Mouse (Mus musculus) neural tube, embryonic 12.5 days (tissue): ENCODE data around the gene Tmem208. TPM values are rescaled to one million over a fixed set of nuclear protein-coding genes. Genes with fewer than 3 reads are reported as not detected.

Experiments used
- ATAC-seq: fragments of 200-750 bp; cut with Nextera tagmentation; 2 replicates; pipeline ENCODE4 v1.8.0; 2017; ENCODE audit warnings: low read depth, mild to moderate bottlenecking, moderate TSS enrichment, moderate library complexity; ENCODE audit not compliant: low FRiP score
- H3K27ac ChIP-seq: fragments of 300-500 bp; sonication (generic); 2 replicates; pipeline ENCODE4 v1.5.1; 2016
- H3K27me3 ChIP-seq: fragments of 300-500 bp; sonication (generic); replicated peaks from 2 replicates; pipeline ENCODE4 v1.6.1; 2016; ENCODE audit warnings: mild to moderate bottlenecking
- H3K36me3 ChIP-seq: fragments of 300-500 bp; sonication (generic); 2 replicates; pipeline ENCODE4 v1.6.1; 2016; ENCODE audit warnings: mild to moderate bottlenecking
- H3K4me1 ChIP-seq: fragments of 300-500 bp; sonication (generic); 2 replicates; pipeline ENCODE4 v1.6.1; 2016
- H3K4me2 ChIP-seq: fragments of 300-500 bp; sonication (generic); replicated peaks from 2 replicates; pipeline ENCODE4 v1.6.1; 2016; ENCODE audit warnings: mild to moderate bottlenecking
- H3K4me3 ChIP-seq: fragments of 300-500 bp; sonication (generic); 2 replicates; pipeline ENCODE4 v1.5.1; 2016
- H3K9ac ChIP-seq: fragments of 300-500 bp; sonication (generic); 2 replicates; pipeline ENCODE4 v1.6.1; 2016; ENCODE audit warnings: mild to moderate bottlenecking
- H3K9me3 ChIP-seq: fragments of 300-500 bp; sonication (generic); 2 replicates; pipeline ENCODE4 v1.6.1; 2016; ENCODE audit warnings: mild to moderate bottlenecking
- WGBS: fragments of 180-500 bp; shearing (Covaris S2); methylation state at CpG from one replicate; pipeline ENCODE4 v1.1.7; 2016; 5-methylcytosine and 5-hydroxymethylcytosine counted together
- polyA plus RNA-seq: library from polyadenylated mRNA; unstranded; fragments of >200 nt; fragmentation: Nextera tagmentation; extraction: Ambion mirVana; gene quantifications from 2 replicates; pipeline ENCODE4 v1.2.1, GENCODE M21; 2016

Tmem208 gene
- polyA plus RNA-seq, 1 experiment from 2014 or later = 112 TPM

DNA sequence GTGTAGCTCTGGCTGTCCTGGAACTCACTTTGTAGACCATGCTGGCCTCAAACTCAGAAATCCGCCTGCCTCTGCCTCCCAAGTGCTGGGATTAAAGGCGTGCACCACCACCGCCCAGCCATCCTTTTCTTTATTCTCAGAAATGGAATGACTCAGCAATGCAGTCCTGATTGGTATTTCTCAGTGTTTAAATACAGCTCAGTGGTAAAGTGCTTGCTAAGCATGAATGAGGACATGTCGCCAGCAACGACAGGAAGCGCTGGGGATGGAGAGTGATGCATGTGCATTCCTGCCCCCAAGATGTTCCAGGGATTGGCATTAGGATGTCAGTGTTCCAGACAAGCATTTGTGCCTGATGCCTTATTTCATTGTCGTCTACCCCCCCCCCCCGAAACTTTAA is 22.8 kb upstream of the Tmem208 start:
- Histone ChIP-seq H3K9ac (no peak overlapping the region), H3K4me3 (no peak overlapping the region), H3K27me3 (no peaks in the 10 kb centered on the region), H3K27ac (no peak overlapping the region), H3K4me2 (no peak overlapping the region), H3K4me1 (peaks cover 20% of the 10 kb centered on the region), H3K36me3 (peaks cover 71% of the 10 kb centered on the region), H3K9me3 (no peaks in the 10 kb centered on the region)
- WGBS = 84% methylated on average over 8 of the region's 8 CpGs
- ATAC-seq = no peak

DNA sequence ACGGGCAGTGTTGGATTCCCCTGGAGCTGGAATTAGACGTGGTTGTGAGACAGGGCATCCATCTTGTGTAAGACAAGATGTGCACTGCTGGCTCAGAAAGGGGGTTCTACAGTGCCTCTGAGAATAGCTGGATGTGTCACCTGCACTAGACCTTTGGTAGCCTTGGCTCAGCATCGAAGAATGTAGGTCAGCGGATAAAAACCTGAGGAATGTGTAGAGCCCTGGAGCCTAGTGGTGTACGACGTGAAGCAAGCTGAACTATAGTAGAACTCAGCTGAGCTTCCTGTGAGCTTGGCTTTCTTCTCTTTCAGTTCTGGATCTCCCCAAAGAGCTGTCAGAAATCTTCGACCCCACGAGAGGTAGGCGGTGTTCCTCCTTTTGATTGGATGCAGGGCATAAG is 22.3 kb upstream of the Tmem208 start:
- Histone ChIP-seq H3K27ac (no peak overlapping the region), H3K4me2 (no peak overlapping the region), H3K4me1 (peaks cover 16% of the 10 kb centered on the region), H3K9ac (no peak overlapping the region), H3K36me3 (peaks cover 76% of the 10 kb centered on the region), H3K9me3 (no peaks in the 10 kb centered on the region), H3K27me3 (no peaks in the 10 kb centered on the region), H3K4me3 (no peak overlapping the region)
- 91% methylated on average over 9 of the region's 9 CpGs for WGBS
- no peak for ATAC-seq

DNA sequence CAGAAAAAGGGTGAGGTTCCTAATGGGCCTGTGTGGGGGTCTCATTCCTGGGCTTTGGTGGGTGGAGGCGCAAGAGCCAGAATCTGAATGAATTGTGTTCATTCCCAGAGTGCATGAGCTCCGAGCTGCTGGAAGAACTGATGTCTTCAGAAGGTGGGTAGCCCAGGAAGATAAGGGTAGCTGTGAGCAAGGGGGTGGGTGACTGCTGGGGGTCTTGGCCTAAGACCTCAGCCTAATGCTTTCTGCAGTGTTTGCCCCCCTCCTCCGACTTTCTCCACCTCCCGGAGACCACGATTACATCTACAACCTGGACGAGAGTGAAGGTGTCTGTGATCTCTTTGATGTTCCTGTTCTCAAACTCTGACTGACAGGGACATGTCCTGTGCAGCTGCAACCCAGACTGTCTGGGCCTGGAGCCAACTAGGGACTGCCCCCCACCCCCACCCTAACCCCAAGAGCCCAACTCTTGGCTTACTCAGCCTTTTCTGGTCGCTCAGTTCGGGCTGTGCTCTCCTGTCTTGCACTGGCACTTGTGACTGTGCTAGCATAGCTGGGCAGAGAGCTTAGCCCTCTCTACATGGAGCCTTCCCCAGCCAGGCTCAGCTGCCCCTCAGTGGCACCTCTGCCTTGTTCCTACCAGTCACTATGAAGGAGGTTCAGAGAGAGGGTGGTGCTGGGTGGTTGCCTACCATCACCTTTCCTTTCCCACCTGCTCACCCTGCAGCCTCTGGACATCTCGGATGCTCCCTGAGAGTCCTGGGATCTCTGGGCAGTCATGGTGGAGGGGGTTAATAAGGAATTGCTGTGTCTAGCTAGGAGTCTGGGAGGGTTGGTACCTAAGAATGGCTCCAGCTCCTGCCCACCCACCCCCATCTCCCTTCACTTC is 21.6 kb upstream of the Tmem208 start:
- Histone ChIP-seq H3K27me3 (no peaks in the 10 kb centered on the region), H3K4me3 (no peak overlapping the region), H3K36me3 (peaks cover 80% of the 10 kb centered on the region), H3K4me2 (no peak overlapping the region), H3K9me3 (no peaks in the 10 kb centered on the region), H3K9ac (no peak overlapping the region), H3K27ac (no peak overlapping the region), H3K4me1 (peaks cover 11% of the 10 kb centered on the region)
- ATAC-seq = no peak
- 76% methylated on average over 9 of the region's 9 CpGs for WGBS

DNA sequence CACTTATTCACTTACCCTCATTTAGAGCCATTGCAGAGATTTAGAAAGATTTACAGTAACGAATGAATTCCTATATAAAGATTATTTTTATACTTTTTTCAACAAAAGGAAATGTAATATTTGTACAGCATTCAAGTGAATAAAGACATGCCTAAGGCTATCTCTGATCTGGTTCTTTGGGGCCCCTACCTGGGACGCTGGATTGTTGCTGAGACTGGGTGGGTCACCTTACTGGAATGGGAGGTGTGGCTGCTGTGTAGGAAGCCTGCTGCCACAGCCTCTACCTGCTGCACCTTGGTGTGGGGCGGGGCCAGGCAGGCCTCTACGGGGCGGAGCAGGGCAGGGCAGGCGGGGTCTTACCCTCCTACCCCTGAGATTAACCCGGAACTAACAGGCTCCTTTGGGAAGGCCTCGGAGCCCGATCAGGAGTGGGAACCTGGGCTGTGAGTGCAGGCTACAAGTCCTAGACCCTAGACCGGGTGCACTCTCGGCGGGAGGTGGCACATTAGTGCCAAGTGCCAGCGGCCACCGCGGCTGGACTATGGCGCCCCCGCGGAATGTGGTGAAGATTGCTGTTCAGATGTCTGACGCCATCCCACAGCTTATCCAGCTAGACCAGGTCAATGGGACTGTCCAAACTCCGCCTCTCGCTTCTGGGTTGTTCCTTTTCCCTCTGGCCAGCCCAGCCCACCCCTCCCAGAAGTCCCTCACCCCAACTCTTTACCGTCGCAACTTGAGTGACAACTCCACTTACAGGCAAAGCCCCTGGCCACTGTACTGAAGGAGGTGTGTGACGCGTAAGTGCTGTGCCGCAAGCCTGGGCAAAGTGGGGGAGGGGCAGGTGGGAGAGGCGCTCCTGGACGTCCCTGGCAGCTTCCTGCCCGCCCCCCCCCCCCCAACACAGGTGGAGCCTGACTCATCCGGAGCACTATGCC is 20.7 kb upstream of the Tmem208 start, which contains the start of gene Elmo3:
Gene Elmo3, plus strand, starts transcription at position 391 of the 935 bp plus-strand sequence.
- ATAC-seq = peak; percentile 51
- peak within 1 kb of the TSS; percentile 49 for H3K4me2 ChIP-seq
- peaks cover 78% of the 10 kb centered on the region for H3K36me3 ChIP-seq
- H3K9ac ChIP-seq = peak within 1 kb of the TSS; percentile 45
- no peak within 1 kb of the TSS for H3K27ac ChIP-seq
- 10% methylated on average over 30 of the region's 30 CpGs for WGBS
- no peaks in the 10 kb centered on the region for H3K9me3 ChIP-seq
- H3K27me3 ChIP-seq = no peaks in the 10 kb centered on the region
- H3K4me1 ChIP-seq = peaks cover 11% of the 10 kb centered on the region
- H3K4me3 ChIP-seq = peak within 1 kb of the TSS; percentile 7; the same call in 1 of the 2 replicates

DNA sequence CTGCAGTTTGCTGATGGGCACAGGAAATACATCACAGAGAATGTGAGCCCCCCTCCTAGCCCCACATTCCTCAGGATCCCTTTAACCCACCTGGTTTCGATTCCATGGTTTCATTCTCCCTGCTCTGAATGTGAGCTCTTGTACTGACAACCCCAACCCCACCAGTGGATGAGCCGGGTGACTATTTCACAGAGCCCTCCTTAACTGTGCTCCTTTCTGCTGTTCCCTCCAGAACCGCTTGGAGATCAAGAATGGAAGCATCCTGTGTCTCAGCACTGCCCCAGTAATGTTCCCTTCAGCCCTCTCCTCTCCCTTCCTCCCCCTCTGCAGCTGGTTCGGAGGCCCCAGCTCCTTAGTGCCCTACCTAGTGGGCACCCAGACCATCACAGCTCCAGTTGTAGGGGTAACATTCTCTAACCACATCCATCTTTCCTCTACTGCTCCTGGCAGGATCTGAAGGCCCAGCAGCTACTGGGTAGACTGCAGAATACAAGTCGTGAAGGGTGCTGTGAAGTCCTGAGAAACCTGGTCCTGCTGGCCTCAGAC is 19.9 kb upstream of the Tmem208 start:
- Histone ChIP-seq H3K4me2 (peak overlapping the region; percentile 49), H3K4me3 (0 out of 2 replicates have a peak overlapping the region, but pooled peaks have one; percentile 7), H3K4me1 (peaks cover 11% of the 10 kb centered on the region), H3K9me3 (no peaks in the 10 kb centered on the region), H3K27me3 (no peaks in the 10 kb centered on the region), H3K36me3 (peaks cover 73% of the 10 kb centered on the region), H3K27ac (no peak overlapping the region), H3K9ac (no peak overlapping the region)
- WGBS = 61% methylated on average over 5 of the region's 5 CpGs
- 0 out of 2 replicates have a peak, but pooled peaks have one; percentile 4 for ATAC-seq

DNA sequence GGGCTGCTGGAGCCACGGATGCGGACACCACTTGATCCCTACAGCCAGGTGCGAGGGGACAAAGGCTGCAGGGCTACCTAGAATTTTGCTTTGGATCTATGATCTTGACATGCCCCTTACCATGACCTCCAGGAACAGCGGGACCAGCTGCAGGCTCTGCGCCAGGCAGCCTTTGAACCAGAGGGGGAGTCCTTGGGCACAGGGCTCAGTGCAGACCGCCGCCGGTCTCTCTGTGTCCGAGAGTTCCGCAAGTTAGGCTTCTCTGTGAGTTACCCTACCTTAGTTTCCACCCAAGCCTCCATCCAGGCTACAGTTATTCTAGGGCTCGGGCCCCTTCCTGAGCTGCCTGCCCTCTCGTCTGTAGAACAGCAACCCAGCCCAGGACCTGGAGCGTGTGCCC is 18.5 kb upstream of the Tmem208 start:
- H3K4me1 ChIP-seq = peaks cover 11% of the 10 kb centered on the region
- no peak overlapping the region for H3K4me3 ChIP-seq
- H3K4me2 ChIP-seq = no peak overlapping the region
- ATAC-seq = no peak
- H3K27ac ChIP-seq = no peak overlapping the region
- WGBS = 96% methylated on average over 13 of the region's 13 CpGs
- H3K9me3 ChIP-seq = no peaks in the 10 kb centered on the region
- no peak overlapping the region for H3K9ac ChIP-seq
- peaks cover 70% of the 10 kb centered on the region for H3K36me3 ChIP-seq
- no peaks in the 10 kb centered on the region for H3K27me3 ChIP-seq

DNA sequence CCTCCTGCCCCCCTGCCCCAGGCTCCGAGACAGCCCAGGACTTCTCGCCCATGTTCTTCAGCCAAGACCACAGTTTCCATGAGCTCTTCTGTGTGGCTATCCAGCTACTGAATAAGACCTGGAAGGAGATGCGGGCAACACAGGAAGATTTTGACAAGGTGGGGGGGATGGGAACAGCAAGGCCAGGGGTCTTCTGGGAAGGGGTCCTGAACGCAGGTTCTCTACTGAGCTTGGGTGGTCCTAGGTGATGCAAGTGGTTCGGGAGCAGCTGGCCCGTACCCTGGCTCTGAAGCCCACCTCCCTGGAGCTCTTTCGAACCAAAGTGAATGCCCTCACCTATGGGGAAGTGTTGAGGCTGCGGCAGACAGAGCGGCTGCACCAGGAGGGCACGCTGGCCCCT is 17.7 kb upstream of the Tmem208 start:
- Histone ChIP-seq H3K4me3 (no peak overlapping the region), H3K36me3 (peaks cover 72% of the 10 kb centered on the region)
- ATAC-seq = no peak

DNA sequence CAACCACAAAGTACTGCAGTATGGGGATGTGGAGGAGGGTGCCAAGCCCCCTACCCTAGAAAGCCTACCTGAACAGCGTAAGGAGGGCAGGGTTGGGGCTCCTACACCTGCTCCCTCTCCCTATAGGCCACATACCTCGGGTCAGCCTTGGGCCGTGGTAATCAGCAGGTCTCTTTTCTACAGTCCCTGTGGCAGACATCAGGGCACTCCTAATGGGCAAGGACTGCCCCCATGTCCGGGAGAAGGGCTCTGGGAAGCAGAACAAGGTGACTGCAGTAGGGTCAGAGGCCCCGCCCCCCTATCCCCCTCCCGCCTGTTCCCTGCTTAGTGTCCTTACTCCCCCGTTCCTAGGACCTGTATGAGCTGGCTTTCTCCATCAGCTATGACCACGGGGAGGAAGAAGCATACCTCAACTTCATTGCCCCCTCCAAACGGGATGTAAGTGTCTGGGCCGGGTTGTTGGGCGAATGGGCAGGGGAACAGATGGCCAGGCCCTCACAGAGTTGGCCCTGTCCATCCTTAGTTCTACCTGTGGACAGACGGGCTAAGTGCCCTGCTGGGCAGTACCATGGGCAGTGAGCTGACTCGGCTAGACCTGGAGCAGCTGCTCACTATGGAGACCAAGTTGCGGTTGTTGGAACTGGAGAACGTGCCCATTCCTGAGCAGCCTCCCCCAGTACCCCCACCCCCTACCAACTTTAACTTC is 16.9 kb upstream of the Tmem208 start:
- no peak overlapping the region for H3K9ac ChIP-seq
- H3K27me3 ChIP-seq = no peaks in the 10 kb centered on the region
- peaks cover 11% of the 10 kb centered on the region for H3K4me1 ChIP-seq
- no peak overlapping the region for H3K4me2 ChIP-seq
- WGBS = 81% methylated on average over 15 of the region's 15 CpGs
- no peak overlapping the region for H3K27ac ChIP-seq
- H3K9me3 ChIP-seq = no peaks in the 10 kb centered on the region
- H3K4me3 ChIP-seq = no peak overlapping the region
- peaks cover 72% of the 10 kb centered on the region for H3K36me3 ChIP-seq
- no peak for ATAC-seq

More for the DNA sequence above, 17.7 kb upstream of the Tmem208 start:
- no peaks in the 10 kb centered on the region for H3K9me3 ChIP-seq
- WGBS = 93% methylated on average over 10 of the region's 10 CpGs
- no peak overlapping the region for H3K27ac ChIP-seq
- H3K27me3 ChIP-seq = no peaks in the 10 kb centered on the region
- H3K9ac ChIP-seq = no peak overlapping the region
- no peak overlapping the region for H3K4me2 ChIP-seq
- peaks cover 11% of the 10 kb centered on the region for H3K4me1 ChIP-seq

DNA sequence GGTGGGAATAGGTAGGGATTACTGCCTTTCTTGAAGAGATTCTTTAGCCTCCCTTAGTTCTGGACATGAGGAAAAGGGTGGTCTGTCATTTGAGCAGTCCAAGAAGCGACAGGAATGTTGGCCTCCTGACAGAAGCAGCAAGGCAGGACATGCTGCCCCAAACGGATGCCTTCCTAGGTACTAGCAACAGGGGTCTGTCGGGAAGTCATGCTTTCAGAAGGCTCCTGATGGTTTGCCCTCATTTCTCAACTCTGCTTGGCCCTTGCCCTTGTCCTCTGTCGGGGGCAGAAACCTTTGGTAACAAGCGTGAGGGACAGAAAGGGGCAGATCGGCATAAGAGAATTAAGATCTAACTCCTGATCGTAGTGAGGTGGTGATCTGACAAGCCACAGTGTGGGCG is 16.0 kb upstream of the Tmem208 start:
- Histone ChIP-seq H3K9ac (no peak overlapping the region), H3K27me3 (no peaks in the 10 kb centered on the region), H3K4me2 (no peak overlapping the region), H3K9me3 (no peaks in the 10 kb centered on the region), H3K27ac (no peak overlapping the region), H3K4me3 (no peak overlapping the region), H3K36me3 (peaks cover 73% of the 10 kb centered on the region), H3K4me1 (peaks cover 11% of the 10 kb centered on the region)
- no peak for ATAC-seq
- 87% methylated on average over 8 of the region's 8 CpGs for WGBS

DNA sequence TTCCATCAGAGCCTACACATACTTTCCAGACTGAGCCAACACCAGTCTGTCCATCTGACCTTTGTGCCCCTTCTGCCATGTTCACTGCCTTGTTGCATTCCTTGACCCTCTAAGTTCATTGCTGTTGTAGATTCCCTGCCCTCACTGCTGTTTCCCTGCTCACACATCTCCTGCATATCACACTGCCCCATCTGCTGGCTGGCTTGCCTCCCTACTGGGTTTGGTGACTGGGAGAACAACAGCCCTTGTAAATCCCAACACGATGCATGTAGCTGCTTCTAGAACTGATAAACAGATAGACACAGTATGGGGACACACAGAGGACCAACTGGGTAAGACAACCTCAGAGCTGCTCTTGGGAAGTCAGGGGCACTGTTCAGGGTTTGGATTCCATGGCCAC is 14.4 kb upstream of the Tmem208 start:
- peaks cover 86% of the 10 kb centered on the region for H3K36me3 ChIP-seq
- no peak for ATAC-seq
- H3K4me3 ChIP-seq = no peak overlapping the region

DNA sequence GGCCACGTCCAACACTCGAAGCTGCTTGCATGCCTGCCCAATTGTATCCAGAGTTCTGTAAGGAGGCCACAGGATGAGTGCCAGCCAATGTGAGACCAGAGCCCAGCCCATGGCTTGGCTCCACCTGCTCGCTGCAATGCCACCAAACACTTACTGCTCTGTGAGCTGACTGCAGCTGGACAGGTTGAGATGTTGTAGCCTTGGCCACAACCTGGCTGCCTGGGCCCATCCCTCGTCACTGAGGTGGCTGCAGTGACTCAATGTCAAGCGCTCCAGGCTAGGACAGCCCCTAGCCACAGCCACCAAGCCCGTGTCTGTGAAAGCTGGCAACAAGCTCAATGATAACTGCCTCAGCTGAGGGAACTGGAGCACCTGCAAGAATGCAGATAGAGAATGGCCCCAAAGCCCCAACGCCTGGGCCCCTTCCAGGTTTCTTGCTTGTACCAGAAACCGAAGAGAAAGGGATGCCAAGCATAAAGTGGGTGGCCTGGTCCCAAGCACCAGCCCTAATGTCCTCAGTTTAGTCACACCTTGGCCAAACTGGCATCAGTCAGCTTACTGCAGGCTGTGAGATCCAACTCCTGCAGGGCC is 13.2 kb upstream of the Tmem208 start:
- no peak for ATAC-seq
- no peak overlapping the region for H3K4me2 ChIP-seq
- H3K4me3 ChIP-seq = no peak overlapping the region
- 93% methylated on average over 8 of the region's 8 CpGs for WGBS
- H3K36me3 ChIP-seq = peaks cover 79% of the 10 kb centered on the region
- no peak overlapping the region for H3K27ac ChIP-seq
- H3K9ac ChIP-seq = no peak overlapping the region
- H3K9me3 ChIP-seq = no peaks in the 10 kb centered on the region
- no peaks in the 10 kb centered on the region for H3K4me1 ChIP-seq
- H3K27me3 ChIP-seq = no peaks in the 10 kb centered on the region

More for the DNA sequence above, 14.4 kb upstream of the Tmem208 start:
- H3K4me2 ChIP-seq = no peak overlapping the region
- no peaks in the 10 kb centered on the region for H3K9me3 ChIP-seq
- WGBS = 76% methylated on average over 1 of the region's 1 CpGs
- H3K4me1 ChIP-seq = no peaks in the 10 kb centered on the region
- no peak overlapping the region for H3K27ac ChIP-seq
- no peak overlapping the region for H3K9ac ChIP-seq
- no peaks in the 10 kb centered on the region for H3K27me3 ChIP-seq
